Mouse (Mus musculus): ENCODE measurements at regions not wholly inside any gene's neighbourhood (a gene's known extent, or its start where the extent isn't known, plus 50 kb on each side); places are given as distances from the start of the nearest gene placed in this dataset.
A peak's percentile ranks its signal among the peaks of the same experiment; 100 is the strongest.

DNA sequence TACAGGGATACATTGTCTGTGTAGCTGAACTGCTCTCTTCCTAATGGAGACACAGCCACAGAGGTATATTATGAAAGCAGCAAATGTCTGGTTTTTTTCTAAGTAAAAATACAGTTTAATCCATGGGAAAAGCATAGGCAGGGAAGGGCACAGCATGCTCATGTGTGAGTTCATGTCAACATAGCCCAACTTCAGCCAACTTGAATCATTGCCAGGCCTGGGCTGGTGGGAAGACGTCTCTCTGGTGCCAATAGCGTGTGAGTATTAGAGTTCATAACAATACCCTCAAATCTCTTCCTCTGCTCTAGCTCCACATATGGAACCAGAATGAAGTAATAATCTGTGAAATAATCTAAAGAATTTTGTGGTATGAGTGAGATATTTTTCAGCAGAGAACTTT, 257.2 kb downstream of the Cd109 start:
- DNase-seq (ENCODE audit: low spot score) = peak; percentile 56
- 41% methylated on average over 2 of the region's 2 CpGs for WGBS
- H3K4me3 ChIP-seq (ENCODE audit: low read depth, low read length) = no peak overlapping the region
- no peaks in the 10 kb centered on the region for H3K27me3 ChIP-seq (replicated peaks; ENCODE audit: control insufficient read depth, insufficient read depth, low read length)
- no peaks in the 10 kb centered on the region for H3K4me1 ChIP-seq (ENCODE audit: control insufficient read depth, insufficient read depth, low read length)
- H3K9me3 ChIP-seq (replicated peaks; ENCODE audit: control insufficient read depth, low read length) = no peaks in the 10 kb centered on the region
- no peak overlapping the region for H3K9ac ChIP-seq (ENCODE audit: low read length)
- H3K4me2 ChIP-seq (ENCODE audit: low read length) = no peak overlapping the region
- H3K27ac ChIP-seq (ENCODE audit: low read depth, low read length) = no peak overlapping the region
- no peaks in the 10 kb centered on the region for H3K36me3 ChIP-seq (ENCODE audit: control insufficient read depth, insufficient read depth, low read length)
- ATAC-seq = no peak

DNA sequence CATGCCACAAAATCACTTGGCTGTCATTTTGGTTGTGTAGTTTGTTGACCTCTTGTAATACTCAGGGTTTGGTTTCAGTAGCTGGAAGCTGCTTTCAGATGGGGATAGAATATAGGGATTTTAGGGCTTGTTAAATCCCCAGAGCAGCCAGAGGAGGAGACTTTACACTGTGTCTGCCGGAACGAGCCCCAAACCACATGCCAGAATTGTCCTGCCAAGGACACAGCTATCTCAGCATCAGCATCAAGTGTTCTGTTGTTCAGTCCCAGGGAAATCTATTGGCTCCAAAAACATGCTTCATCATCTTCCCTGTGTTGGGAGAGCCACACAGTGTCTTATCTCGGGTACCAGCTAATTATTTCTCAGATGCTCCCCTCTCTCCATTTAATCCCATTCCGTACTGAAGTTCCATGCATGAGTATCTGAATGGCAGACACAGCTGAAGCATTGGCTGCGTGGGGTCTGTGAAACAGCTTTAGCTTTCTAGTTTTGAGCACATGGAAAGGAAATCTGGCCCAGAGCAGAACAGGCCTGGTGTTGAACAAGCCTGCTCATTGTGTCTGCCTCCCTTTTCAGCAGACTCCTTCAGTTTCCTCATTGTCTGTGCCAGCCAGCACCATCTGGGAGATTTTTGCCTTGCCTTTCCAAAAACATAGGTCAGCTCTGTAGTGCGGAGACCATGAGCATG, 264.8 kb downstream of the Cd109 start:
- WGBS = 3% methylated on average over 6 of the region's 6 CpGs
- no peaks in the 10 kb centered on the region for H3K9me3 ChIP-seq (replicated peaks; ENCODE audit: control insufficient read depth, low read length)
- no peak overlapping the region for H3K9ac ChIP-seq (ENCODE audit: low read length)
- H3K4me1 ChIP-seq (ENCODE audit: control insufficient read depth, insufficient read depth, low read length) = peaks cover 9% of the 10 kb centered on the region
- no peak overlapping the region for H3K4me3 ChIP-seq (ENCODE audit: low read depth, low read length)
- H3K4me2 ChIP-seq (ENCODE audit: low read length) = no peak overlapping the region
- H3K27me3 ChIP-seq (replicated peaks; ENCODE audit: control insufficient read depth, insufficient read depth, low read length) = no peaks in the 10 kb centered on the region
- DNase-seq (ENCODE audit: low spot score) (peak; percentile 90), ATAC-seq (peak; percentile 96)
- H3K27ac ChIP-seq (ENCODE audit: low read depth, low read length) = peak overlapping the region; percentile 77
- H3K36me3 ChIP-seq (ENCODE audit: control insufficient read depth, insufficient read depth, low read length) = no peaks in the 10 kb centered on the region

DNA sequence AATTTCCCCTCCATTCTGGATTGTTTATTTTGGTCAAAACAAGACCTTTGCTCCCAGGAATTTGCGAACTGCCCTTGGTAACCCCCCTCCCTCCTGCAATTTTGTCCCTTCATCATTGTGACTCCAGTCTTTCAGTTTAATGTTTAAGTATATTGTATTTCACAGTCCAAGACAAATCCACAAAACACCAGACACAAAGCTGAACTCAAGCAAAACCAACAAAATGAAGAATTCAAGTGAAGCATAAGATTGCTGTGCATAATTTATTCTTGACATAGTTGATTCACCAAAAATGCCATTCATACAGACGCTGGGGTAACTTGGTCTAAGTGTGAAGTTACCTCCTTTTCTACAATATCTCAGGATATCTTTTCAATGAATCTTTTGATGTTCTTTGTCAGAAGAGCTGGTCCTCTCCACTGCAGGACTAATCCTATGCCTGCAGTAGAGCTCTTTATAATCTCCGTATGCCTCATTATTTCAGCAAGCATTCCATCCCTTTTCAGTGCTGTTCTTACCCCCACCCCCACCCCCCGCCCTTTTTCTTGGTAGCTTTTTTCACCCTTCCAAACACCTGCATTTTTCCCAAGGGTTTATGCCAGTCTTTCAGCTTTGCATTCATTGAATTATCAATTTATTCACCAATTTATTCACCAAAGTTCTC, 265.4 kb downstream of the Cd109 start:
- Histone ChIP-seq H3K4me1 (ENCODE audit: control insufficient read depth, insufficient read depth, low read length) (peaks cover 9% of the 10 kb centered on the region), H3K4me3 (ENCODE audit: low read depth, low read length) (no peak overlapping the region), H3K9ac (ENCODE audit: low read length) (no peak overlapping the region), H3K4me2 (ENCODE audit: low read length) (0 out of 2 replicates have a peak overlapping the region, but pooled peaks have one; percentile 5), H3K36me3 (ENCODE audit: control insufficient read depth, insufficient read depth, low read length) (no peaks in the 10 kb centered on the region), H3K27ac (ENCODE audit: low read depth, low read length) (peak overlapping the region; percentile 77), H3K27me3 (replicated peaks; ENCODE audit: control insufficient read depth, insufficient read depth, low read length) (no peaks in the 10 kb centered on the region), H3K9me3 (replicated peaks; ENCODE audit: control insufficient read depth, low read length) (no peaks in the 10 kb centered on the region)
- DNase-seq (ENCODE audit: low spot score) (peak; percentile 43), ATAC-seq (peak; percentile 67)
- 2% methylated on average over 4 of the region's 4 CpGs for whole genome bisulfite sequencing

DNA sequence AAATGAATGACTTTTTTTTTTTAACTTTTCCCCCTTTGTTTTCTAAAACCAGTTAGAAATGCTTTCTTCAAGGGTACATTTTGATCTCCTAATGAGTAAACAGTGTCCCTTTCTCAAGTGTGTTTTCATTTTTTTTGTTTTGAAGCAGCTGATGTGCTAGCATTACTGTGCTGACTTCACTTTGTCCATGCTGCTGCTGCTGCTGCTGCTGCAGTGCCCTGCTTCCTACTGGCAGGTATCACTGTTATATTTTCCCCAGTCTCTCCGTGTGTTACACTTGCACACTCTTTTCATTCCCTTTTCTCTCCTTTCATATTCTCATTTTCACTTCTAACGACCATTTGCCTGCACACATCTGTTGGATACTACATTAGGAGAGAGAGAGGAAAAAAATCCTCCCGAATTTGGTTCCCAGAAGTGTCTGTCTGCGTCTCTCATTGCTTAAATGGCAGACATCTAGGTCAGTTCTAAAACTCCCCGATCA, 266.0 kb downstream of the Cd109 start:
- peak; percentile 31 for DNase-seq (ENCODE audit: low spot score)
- Histone ChIP-seq H3K27ac (ENCODE audit: low read depth, low read length) (peak overlapping the region; percentile 27; the same call in 1 of the 2 replicates), H3K4me1 (ENCODE audit: control insufficient read depth, insufficient read depth, low read length) (peaks cover 9% of the 10 kb centered on the region), H3K9me3 (replicated peaks; ENCODE audit: control insufficient read depth, low read length) (no peaks in the 10 kb centered on the region), H3K36me3 (ENCODE audit: control insufficient read depth, insufficient read depth, low read length) (no peaks in the 10 kb centered on the region), H3K27me3 (replicated peaks; ENCODE audit: control insufficient read depth, insufficient read depth, low read length) (no peaks in the 10 kb centered on the region), H3K4me3 (ENCODE audit: low read depth, low read length) (no peak overlapping the region), H3K4me2 (ENCODE audit: low read length) (peak overlapping the region; percentile 32; the same call in 1 of the 2 replicates), H3K9ac (ENCODE audit: low read length) (no peak overlapping the region)
- 7% methylated on average over 5 of the region's 5 CpGs for WGBS
- no peak for ATAC-seq

DNA sequence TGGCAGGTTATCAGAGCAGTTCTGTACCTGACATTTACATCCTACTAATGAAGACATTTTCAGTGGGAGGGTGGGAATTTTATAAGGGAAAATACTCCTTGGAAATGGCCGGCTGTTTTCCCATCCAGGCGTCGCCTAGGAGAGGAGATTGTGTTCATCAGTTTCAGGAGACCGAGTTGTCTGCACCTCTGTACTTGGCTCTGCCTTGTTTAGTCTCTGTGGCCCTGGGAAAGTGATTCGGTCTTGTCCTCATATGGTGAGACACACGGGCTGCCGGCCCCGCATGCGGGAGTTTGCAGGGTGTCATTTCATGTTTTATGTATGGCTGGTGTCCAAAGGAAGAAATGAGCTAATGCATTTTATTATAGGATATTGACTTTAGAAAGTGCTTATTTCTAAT, 287.9 kb downstream of the Cd109 start:
- DNase-seq (ENCODE audit: low spot score) (no peak), ATAC-seq (no peak)
- H3K4me3 ChIP-seq (ENCODE audit: low read depth, low read length) = no peak overlapping the region
- no peak overlapping the region for H3K27ac ChIP-seq (ENCODE audit: low read depth, low read length)
- H3K4me2 ChIP-seq (ENCODE audit: low read length) = no peak overlapping the region
- H3K9ac ChIP-seq (ENCODE audit: low read length) = no peak overlapping the region
- no peaks in the 10 kb centered on the region for H3K36me3 ChIP-seq (ENCODE audit: control insufficient read depth, insufficient read depth, low read length)
- H3K27me3 ChIP-seq (replicated peaks; ENCODE audit: control insufficient read depth, insufficient read depth, low read length) = no peaks in the 10 kb centered on the region
- no peaks in the 10 kb centered on the region for H3K4me1 ChIP-seq (ENCODE audit: control insufficient read depth, insufficient read depth, low read length)
- 83% methylated on average over 9 of the region's 9 CpGs for WGBS
- no peaks in the 10 kb centered on the region for H3K9me3 ChIP-seq (replicated peaks; ENCODE audit: control insufficient read depth, low read length)

DNA sequence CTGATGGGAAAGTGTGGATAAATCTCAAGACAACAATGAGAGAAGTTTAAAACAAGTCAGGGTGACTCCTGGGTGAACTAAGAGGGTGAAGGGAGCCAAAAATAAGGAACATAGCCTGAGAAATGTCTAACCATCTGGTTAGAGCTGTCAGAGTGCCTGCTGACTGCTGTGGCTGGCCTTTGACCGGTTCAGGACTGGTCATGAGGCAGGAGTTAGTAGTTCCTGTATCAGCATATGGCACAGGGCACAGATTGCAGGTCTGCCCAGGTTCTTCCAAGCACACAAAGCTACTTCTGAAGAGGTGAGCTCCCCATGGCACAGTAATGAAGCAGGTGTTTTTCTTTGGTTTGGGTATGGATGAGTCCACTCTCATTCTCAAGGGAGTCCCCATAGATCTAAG, 302.0 kb downstream of the Cd109 start:
- 80% methylated on average over 1 of the region's 1 CpGs for WGBS
- ATAC-seq (no peak), DNase-seq (ENCODE audit: low spot score) (no peak)
- no peak overlapping the region for H3K4me3 ChIP-seq (ENCODE audit: low read depth, low read length)
- H3K27ac ChIP-seq (ENCODE audit: low read depth, low read length) = no peak overlapping the region
- H3K36me3 ChIP-seq (ENCODE audit: control insufficient read depth, insufficient read depth, low read length) = no peaks in the 10 kb centered on the region
- H3K9me3 ChIP-seq (replicated peaks; ENCODE audit: control insufficient read depth, low read length) = no peaks in the 10 kb centered on the region
- no peak overlapping the region for H3K9ac ChIP-seq (ENCODE audit: low read length)
- no peaks in the 10 kb centered on the region for H3K4me1 ChIP-seq (ENCODE audit: control insufficient read depth, insufficient read depth, low read length)
- no peak overlapping the region for H3K4me2 ChIP-seq (ENCODE audit: low read length)
- no peaks in the 10 kb centered on the region for H3K27me3 ChIP-seq (replicated peaks; ENCODE audit: control insufficient read depth, insufficient read depth, low read length)

DNA sequence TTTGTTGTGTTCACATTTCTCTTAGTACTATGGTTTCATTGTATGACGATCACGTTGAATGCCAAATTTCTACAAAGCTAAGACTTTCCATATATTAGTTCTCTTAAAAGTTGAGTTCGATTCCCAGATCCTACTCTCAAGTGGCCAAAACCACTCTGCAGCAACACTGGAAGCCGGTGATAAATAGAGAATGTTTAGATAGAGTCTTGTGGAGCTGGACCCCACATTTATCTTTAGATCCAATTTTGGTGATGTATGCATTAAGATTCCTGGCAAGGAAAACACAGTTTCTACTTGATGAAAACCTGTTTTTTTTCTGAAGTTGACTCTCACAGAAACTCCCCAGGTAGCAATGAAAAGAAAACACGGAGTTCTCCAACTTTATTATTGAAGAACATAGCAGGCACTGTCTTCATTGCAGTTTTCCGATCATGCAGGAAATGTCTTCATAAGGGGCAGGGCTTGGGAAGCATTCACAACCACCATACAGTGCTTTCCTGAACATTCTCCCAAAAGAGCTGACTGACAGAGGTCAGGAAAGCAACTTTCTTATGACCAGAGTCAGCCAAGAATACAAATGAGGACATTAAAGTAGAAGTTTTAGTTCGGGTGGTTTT, 310.7 kb downstream of the Cd109 start:
- H3K27me3 ChIP-seq (replicated peaks; ENCODE audit: control insufficient read depth, insufficient read depth, low read length) = no peaks in the 10 kb centered on the region
- DNase-seq (ENCODE audit: low spot score) = no peak
- H3K4me3 ChIP-seq (ENCODE audit: low read depth, low read length) = no peak overlapping the region
- no peaks in the 10 kb centered on the region for H3K9me3 ChIP-seq (replicated peaks; ENCODE audit: control insufficient read depth, low read length)
- no peak overlapping the region for H3K27ac ChIP-seq (ENCODE audit: low read depth, low read length)
- H3K4me1 ChIP-seq (ENCODE audit: control insufficient read depth, insufficient read depth, low read length) = peaks cover 3% of the 10 kb centered on the region; the same call in 1 of the 2 replicates
- 85% methylated on average over 7 of the region's 7 CpGs for WGBS
- no peak for ATAC-seq
- H3K36me3 ChIP-seq (ENCODE audit: control insufficient read depth, insufficient read depth, low read length) = no peaks in the 10 kb centered on the region
- H3K4me2 ChIP-seq (ENCODE audit: low read length) = no peak overlapping the region
- no peak overlapping the region for H3K9ac ChIP-seq (ENCODE audit: low read length)

DNA sequence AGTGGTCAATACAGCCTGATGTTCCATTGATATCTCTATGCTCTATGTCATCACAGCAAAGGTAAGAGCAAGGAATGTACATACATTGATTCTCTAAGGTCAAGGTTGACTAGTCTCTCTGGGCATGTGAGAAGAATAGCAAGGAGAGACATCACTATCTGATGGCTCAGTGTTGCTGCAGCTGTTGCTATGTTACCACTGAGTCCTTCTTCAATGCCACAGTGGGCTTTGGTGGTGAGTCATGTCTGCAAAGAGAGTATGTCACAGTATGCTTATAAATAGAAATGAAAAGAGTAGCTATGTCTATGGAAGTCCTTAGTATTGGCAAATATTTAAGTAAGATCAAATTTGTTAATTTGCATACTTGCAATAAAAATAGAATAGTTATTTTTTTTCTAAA, 326.3 kb downstream of the Cd109 start:
- no peaks in the 10 kb centered on the region for H3K4me1 ChIP-seq (ENCODE audit: control insufficient read depth, insufficient read depth, low read length)
- no peak overlapping the region for H3K4me3 ChIP-seq (ENCODE audit: low read depth, low read length)
- H3K9ac ChIP-seq (ENCODE audit: low read length) = no peak overlapping the region
- no peak overlapping the region for H3K4me2 ChIP-seq (ENCODE audit: low read length)
- DNase-seq (ENCODE audit: low spot score) (no peak), ATAC-seq (no peak)
- H3K9me3 ChIP-seq (replicated peaks; ENCODE audit: control insufficient read depth, low read length) = no peaks in the 10 kb centered on the region
- H3K27me3 ChIP-seq (replicated peaks; ENCODE audit: control insufficient read depth, insufficient read depth, low read length) = no peaks in the 10 kb centered on the region
- no peak overlapping the region for H3K27ac ChIP-seq (ENCODE audit: low read depth, low read length)
- H3K36me3 ChIP-seq (ENCODE audit: control insufficient read depth, insufficient read depth, low read length) = no peaks in the 10 kb centered on the region

DNA sequence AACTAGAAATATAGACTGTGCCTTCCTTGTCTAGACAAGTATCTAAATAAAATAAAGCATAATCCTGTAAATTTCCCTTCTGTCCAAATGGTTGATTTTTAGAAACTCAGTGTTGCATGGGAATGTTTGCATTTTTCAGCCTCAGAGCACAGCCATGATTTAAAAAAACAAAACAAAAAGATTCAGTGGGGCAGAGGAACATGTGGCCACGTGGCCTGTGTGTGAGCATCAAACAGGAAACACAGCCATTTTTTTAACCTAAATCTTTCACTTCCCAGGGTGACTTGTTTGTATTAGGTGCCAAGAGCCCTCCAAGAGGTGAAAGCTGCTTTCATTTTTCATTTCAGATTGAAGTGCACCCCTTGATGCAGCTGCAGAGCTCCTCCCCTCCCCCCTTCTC, 349.5 kb downstream of the Cd109 start:
- Histone ChIP-seq H3K27me3 (replicated peaks; ENCODE audit: control insufficient read depth, insufficient read depth, low read length) (no peaks in the 10 kb centered on the region), H3K4me3 (ENCODE audit: low read depth, low read length) (no peak overlapping the region), H3K4me2 (ENCODE audit: low read length) (no peak overlapping the region), H3K36me3 (ENCODE audit: control insufficient read depth, insufficient read depth, low read length) (no peaks in the 10 kb centered on the region), H3K9ac (ENCODE audit: low read length) (no peak overlapping the region), H3K27ac (ENCODE audit: low read depth, low read length) (no peak overlapping the region), H3K9me3 (replicated peaks; ENCODE audit: control insufficient read depth, low read length) (no peaks in the 10 kb centered on the region), H3K4me1 (ENCODE audit: control insufficient read depth, insufficient read depth, low read length) (0 out of 2 replicates have a peak, but pooled peaks cover 2% of the 10 kb centered on the region)
- WGBS = 13% methylated on average over 1 of the region's 1 CpGs
- ATAC-seq (no peak), DNase-seq (ENCODE audit: low spot score) (peak; percentile 2)

Data from forebrain, embryonic 14.5 days (tissue).